Mouse (Mus musculus) lung, adult 2 months (tissue): ENCODE data around the gene Mreg.

ENCODE experiments used
- CTCF ChIP-seq: fragments of 200-500 bp; IDR thresholded peaks from 2 replicates; pipeline ENCODE4 v1.5.1; 2011; ENCODE audit warnings: mild to moderate bottlenecking, low read length, control low read depth; ENCODE audit not compliant: insufficient read depth
- POLR2A ChIP-seq: fragments of 200-500 bp; IDR thresholded peaks from 2 replicates; pipeline ENCODE4 v1.6.1; 2011; ENCODE audit warnings: low read depth, mild to moderate bottlenecking, control low read depth, low read length, borderline replicate concordance; ENCODE audit errors: extremely low read depth

DNA sequence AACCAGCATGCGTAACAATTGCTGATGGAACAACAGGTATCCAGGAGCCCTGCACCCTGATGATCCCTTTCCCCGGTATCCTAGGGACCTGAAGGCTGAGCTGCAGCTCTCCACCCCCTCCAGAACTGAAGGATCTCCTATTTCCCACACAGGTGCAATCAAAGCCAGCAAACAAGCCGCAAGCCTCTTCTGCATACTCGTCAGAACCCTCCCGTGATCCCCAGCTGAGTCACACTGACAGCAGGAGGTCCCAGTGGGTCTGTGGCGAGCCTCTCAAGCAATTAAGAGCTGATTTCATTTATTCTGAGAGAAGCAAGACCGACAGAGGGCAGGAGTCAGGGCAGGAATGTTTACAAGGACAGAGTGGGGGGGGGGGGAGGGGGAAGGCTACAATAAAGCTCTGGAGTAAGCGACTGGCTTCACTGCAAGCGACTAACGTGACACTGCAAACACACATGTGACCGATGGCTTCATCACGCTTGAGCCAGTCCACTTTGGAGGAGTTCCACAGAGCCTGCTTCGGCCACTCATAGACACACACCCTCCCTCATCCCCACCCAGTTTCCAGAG is 29.1 kb downstream of the Mreg start:
- no peak for TF ChIP-seq POLR2A
- no peak for TF ChIP-seq CTCF
